Mouse (Mus musculus) large intestine, adult 2 months (tissue): ENCODE data around the gene Gm17361. TPM values are rescaled to one million over a fixed set of nuclear protein-coding genes. Genes with fewer than 3 reads are reported as not detected.
"Not testable (repeated sequence)": the region's sequence is repeated elsewhere in the genome, so short reads cannot be mapped to it uniquely, and the experiment has no call there.

Experiments
- DNase-seq: peaks from one replicate; pipeline ENCODE4 v3.0.0-alpha.2; 2012; ENCODE audit warnings: low read depth, low spot score
- WGBS: fragments of 180-500 bp; shearing (Covaris S2); methylation state at CpG from one replicate; pipeline ENCODE4 v1.1.7; 2018; 5-methylcytosine and 5-hydroxymethylcytosine counted together
- polyA plus RNA-seq: library from polyadenylated mRNA; depleted of rRNA; stranded (reverse); fragments of >200 nt; gene quantifications from 2 replicates; pipeline ENCODE4 v1.2.3, GENCODE M21; 2012; rRNA removed

Gene Gm17361
- not detected in 2 replicates for polyA plus RNA-seq

- not testable (repeated sequence) for DNase-seq
- no CpG with 5 or more reads among the region's 4 CpGs for WGBS
These were observed at the start of gene Gm17361 for GRCm38 (mm10) chrX:125003863-125004262. Gene Gm17361 (plus strand): TSS chrX:125004163.
